Mouse (Mus musculus): ENCODE results near the gene Tgif2. TPM values are rescaled to one million over a fixed set of nuclear protein-coding genes. Genes with fewer than 3 reads are reported as not detected.
"Not testable (repeated sequence)": the region's sequence is repeated elsewhere in the genome, so short reads cannot be mapped to it uniquely, and the experiment has no call there.

Gene Tgif2
- polyA plus RNA-seq, 1 experiment from 2014 or later: 33.3 TPM

DNA sequence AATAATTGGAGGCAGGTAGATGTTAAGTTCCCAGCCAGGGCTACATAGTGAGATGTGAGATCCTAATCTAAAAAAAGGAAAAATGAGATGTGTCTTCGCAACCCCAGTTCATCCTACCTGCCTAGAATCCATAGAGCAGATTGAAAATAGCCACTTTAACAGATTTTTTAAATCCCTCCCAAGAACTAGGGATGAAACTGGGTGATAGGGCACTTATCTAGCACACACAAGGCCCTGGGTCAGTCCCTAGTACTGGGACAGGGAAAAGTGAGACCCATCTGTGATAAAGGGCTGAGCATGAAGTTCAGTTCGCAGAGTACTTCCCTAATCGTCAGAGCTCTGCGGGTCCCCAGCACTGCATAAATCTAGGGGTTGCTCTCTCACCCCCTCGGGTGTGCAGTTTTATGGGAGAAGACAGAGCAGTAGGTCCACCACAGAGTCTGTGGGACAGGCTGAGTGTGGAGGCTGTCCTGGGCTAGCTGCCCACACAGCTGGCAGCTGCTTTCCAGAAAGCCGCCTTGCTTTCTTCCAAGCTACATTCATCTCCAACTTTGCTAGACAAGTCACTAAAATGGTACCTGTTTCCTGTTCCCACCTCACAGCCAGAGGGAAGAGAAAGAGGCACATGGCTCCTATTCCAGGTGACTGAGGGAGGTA is 8.8 kb downstream of the Tgif2 start:
- Histone ChIP-seq H3K27ac (ENCODE audit: low read depth, low read length) (no peak overlapping the region), H3K4me2 (no peak overlapping the region), H3K9me3 (ENCODE audit: control insufficient read depth, low read length) (no peaks in the 10 kb centered on the region), H3K27me3 (replicated peaks; ENCODE audit: control insufficient read depth, insufficient read depth, low read length) (no peaks in the 10 kb centered on the region), H3K4me3 (ENCODE audit: low read depth, low read length) (no peak overlapping the region), H3K36me3 (ENCODE audit: control insufficient read depth, insufficient read depth, low read length) (peaks cover 51% of the 10 kb centered on the region), H3K9ac (ENCODE audit: low read depth, low read length) (no peak overlapping the region), H3K4me1 (replicated peaks; ENCODE audit: control insufficient read depth, insufficient read depth, low read length) (peaks cover 9% of the 10 kb centered on the region)
- WGBS: 75% methylated on average over 6 of the region's 6 CpGs
- DNase-seq (ENCODE audit: low spot score): no peak
- ATAC-seq (replicated peaks; ENCODE audit: low FRiP score): no peak

DNA sequence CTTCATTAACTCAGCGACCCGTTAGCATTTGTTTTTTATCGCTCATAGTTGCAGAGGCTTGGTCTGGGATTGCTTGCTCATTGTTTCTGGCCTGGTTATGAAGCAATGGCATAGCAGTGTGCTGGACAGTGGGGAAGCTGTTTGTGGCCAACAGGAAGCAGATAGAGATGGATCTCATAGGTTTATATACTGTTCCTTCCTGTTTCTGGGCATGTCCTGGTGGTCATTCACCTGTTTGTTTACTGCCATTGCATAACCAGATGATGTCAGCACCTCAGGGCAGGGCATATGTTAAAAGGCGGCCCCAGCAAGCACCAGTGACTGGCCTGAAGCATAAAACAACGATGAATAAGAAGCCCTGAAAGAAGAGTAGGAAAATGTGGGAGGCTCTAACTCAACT is 10.7 kb downstream of the Tgif2 start:
- peaks cover 4% of the 10 kb centered on the region; the same call in 1 of the 2 replicates for H3K4me1 ChIP-seq (replicated peaks; ENCODE audit: control insufficient read depth, insufficient read depth, low read length)
- H3K4me2 ChIP-seq: no peak overlapping the region
- no peak for DNase-seq (ENCODE audit: low spot score)
- no peak overlapping the region for H3K4me3 ChIP-seq (ENCODE audit: low read depth, low read length)
- no peaks in the 10 kb centered on the region for H3K27me3 ChIP-seq (replicated peaks; ENCODE audit: control insufficient read depth, insufficient read depth, low read length)
- no peaks in the 10 kb centered on the region for H3K9me3 ChIP-seq (ENCODE audit: control insufficient read depth, low read length)
- no peak for ATAC-seq (replicated peaks; ENCODE audit: low FRiP score)
- WGBS: 85% methylated on average over 5 of the region's 5 CpGs
- H3K27ac ChIP-seq (ENCODE audit: low read depth, low read length): no peak overlapping the region
- peaks cover 42% of the 10 kb centered on the region for H3K36me3 ChIP-seq (ENCODE audit: control insufficient read depth, insufficient read depth, low read length)
- no peak overlapping the region for H3K9ac ChIP-seq (ENCODE audit: low read depth, low read length)

DNA sequence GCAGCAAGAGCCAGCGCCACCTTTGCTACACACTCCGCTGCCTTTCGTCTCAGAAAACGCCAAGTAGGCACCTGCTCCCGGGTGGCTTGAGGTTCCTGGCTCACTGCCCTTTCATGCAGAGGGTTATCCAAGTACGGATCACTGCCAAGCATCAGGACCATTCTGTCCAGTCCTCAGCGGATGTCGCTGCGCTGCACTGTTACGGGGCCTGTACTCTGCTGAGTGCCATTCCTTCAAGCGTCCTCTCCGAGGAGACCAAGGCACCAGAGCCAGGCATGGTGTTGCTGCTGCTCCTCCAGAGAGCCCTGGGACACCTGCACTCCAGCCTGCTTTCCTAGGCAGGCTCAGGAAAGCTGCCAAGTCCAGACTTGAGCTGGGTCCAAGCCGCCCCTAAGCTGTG is 13.8 kb downstream of the Tgif2 start:
- ATAC-seq (replicated peaks; ENCODE audit: low FRiP score): 0 out of 2 replicates have a peak, but pooled peaks have one; percentile 11
- H3K36me3 ChIP-seq (ENCODE audit: control insufficient read depth, insufficient read depth, low read length): peaks cover 33% of the 10 kb centered on the region
- not testable (repeated sequence) for H3K4me3 ChIP-seq (ENCODE audit: low read depth, low read length); H3K4me2 ChIP-seq; H3K9ac ChIP-seq (ENCODE audit: low read depth, low read length); H3K27ac ChIP-seq (ENCODE audit: low read depth, low read length); H3K4me1 ChIP-seq (replicated peaks; ENCODE audit: control insufficient read depth, insufficient read depth, low read length); H3K27me3 ChIP-seq (replicated peaks; ENCODE audit: control insufficient read depth, insufficient read depth, low read length); DNase-seq (ENCODE audit: low spot score); H3K9me3 ChIP-seq (ENCODE audit: control insufficient read depth, low read length)
- WGBS: 95% methylated on average over 8 of the region's 13 CpGs

DNA sequence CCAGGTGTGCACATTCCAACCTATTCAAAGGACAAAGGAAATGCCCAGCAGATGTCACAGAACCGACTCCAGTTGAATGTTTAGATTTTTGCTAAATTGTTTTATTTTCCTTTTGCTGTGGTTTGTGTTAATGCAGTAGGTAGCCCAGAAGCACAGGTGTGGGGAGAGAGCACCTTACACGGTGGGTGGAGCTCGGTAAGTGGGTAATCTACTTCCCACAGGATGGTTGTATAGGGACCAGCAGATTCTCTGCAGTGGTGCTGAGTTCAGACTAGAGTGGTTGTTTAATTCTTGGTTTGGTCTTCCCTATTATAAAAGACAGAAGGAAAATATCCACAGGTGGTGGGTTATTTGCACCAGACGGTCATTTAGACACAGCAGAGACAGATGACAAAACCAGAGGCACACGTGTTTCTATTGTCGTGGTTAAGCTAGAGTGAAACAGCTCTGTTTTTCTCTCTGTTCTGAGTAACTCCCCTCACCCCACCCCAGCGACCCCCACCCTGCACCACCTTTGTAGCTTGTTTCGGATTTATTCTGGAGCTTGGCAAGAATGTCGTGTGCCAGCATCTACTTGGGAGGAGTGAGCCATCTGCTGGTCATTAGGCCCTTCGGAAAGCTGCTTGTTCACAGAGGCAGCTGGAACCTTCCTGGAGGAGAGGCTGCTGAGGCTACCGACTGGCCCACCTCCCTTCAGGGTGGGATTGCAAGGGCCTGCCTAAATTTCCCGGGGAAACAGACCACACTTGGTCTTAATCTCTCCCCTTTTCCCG is 14.4 kb downstream of the Tgif2 start:
- 68% methylated on average over 13 of the region's 13 CpGs for WGBS
- H3K9me3 ChIP-seq (ENCODE audit: control insufficient read depth, low read length); H3K9ac ChIP-seq (ENCODE audit: low read depth, low read length); H3K4me1 ChIP-seq (replicated peaks; ENCODE audit: control insufficient read depth, insufficient read depth, low read length); H3K27me3 ChIP-seq (replicated peaks; ENCODE audit: control insufficient read depth, insufficient read depth, low read length); ATAC-seq (replicated peaks; ENCODE audit: low FRiP score); DNase-seq (ENCODE audit: low spot score); H3K4me2 ChIP-seq; H3K4me3 ChIP-seq (ENCODE audit: low read depth, low read length); H3K27ac ChIP-seq (ENCODE audit: low read depth, low read length): not testable (repeated sequence)
- H3K36me3 ChIP-seq (ENCODE audit: control insufficient read depth, insufficient read depth, low read length): peaks cover 29% of the 10 kb centered on the region

DNA sequence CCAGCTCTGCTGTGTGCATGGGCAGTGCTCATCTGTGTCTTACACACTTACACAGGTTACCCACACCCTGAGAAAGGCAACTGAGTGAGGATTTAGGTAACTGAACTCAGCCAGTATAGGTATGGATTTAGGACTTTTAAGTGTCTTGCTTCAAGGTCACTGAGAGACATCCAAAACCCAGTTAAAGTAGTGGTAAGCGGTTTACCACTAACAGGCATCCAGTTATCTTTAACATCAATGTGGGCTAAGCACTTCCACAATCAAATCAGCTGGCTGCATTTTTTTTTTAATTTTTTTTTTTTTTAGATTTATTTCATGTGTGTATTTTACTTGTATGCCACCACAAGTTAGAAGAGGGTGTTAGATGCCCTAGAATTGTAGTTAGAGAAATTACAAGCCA is 16.5 kb downstream of the Tgif2 start:
- Histone ChIP-seq H3K36me3 (ENCODE audit: control insufficient read depth, insufficient read depth, low read length) (peaks cover 18% of the 10 kb centered on the region; the same call in 1 of the 2 replicates), H3K4me1 (replicated peaks; ENCODE audit: control insufficient read depth, insufficient read depth, low read length) (no peaks in the 10 kb centered on the region), H3K9me3 (ENCODE audit: control insufficient read depth, low read length) (no peaks in the 10 kb centered on the region), H3K27ac (ENCODE audit: low read depth, low read length) (no peak overlapping the region), H3K4me2 (no peak overlapping the region), H3K9ac (ENCODE audit: low read depth, low read length) (no peak overlapping the region), H3K4me3 (ENCODE audit: low read depth, low read length) (no peak overlapping the region), H3K27me3 (replicated peaks; ENCODE audit: control insufficient read depth, insufficient read depth, low read length) (no peaks in the 10 kb centered on the region)
- ATAC-seq (replicated peaks; ENCODE audit: low FRiP score): no peak
- DNase-seq (ENCODE audit: low spot score): no peak
- 87% methylated on average over 1 of the region's 1 CpGs for WGBS

DNA sequence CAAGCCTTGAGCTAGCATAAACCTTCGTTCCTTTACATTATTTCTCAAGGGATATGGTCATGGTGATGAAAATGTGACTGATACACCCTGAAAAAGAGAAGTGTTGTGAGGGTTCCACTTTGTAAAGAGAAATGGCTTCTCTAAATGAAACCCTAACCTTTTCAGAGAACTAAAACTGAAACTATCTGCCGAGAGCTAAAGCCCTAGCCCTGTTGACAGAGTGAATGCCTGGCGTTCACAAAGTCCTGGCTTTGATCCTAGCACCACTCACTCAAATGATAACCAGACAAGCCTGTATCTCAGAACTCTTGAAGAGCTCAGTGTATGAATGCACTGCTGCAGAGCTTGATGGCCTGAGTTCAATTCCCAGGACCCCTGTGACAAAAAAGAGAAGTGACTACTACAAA is 17.6 kb downstream of the Tgif2 start:
- Histone ChIP-seq H3K4me3 (ENCODE audit: low read depth, low read length) (no peak overlapping the region), H3K4me2 (no peak overlapping the region), H3K27ac (ENCODE audit: low read depth, low read length) (no peak overlapping the region), H3K27me3 (replicated peaks; ENCODE audit: control insufficient read depth, insufficient read depth, low read length) (no peaks in the 10 kb centered on the region), H3K9ac (ENCODE audit: low read depth, low read length) (no peak overlapping the region), H3K4me1 (replicated peaks; ENCODE audit: control insufficient read depth, insufficient read depth, low read length) (peaks cover 3% of the 10 kb centered on the region; the same call in 1 of the 2 replicates), H3K36me3 (ENCODE audit: control insufficient read depth, insufficient read depth, low read length) (peaks cover 9% of the 10 kb centered on the region; the same call in 1 of the 2 replicates), H3K9me3 (ENCODE audit: control insufficient read depth, low read length) (no peaks in the 10 kb centered on the region)
- ATAC-seq (replicated peaks; ENCODE audit: low FRiP score): no peak
- WGBS: 70% methylated on average over 3 of the region's 3 CpGs
- DNase-seq (ENCODE audit: low spot score): no peak

DNA sequence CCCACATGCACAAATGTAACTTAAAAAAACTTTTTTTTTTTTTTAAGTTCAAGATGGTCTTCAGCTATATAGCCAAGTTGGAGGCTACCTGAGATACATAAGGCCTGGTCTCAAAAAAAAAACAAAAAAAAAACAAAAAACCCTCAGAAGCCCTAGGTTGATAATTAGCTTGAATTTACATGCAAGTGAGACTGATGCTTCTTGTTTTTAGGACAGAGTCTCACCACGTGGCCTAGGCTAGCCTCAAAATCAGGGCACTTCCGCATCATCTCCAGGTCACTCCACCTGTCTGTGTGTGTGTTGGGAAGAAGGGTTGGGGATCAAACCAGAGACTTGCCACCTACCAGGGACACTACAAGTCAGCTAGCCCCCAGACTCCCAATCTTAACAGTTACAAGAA is 18.0 kb downstream of the Tgif2 start, which contains the start of gene 4930518I15Rik:
Gene 4930518I15Rik, minus strand, starts transcription at position 112 of the 400 bp plus-strand sequence.
- DNase-seq (ENCODE audit: low spot score) (no peak), ATAC-seq (replicated peaks; ENCODE audit: low FRiP score) (no peak)
- no peak within 1 kb of the TSS for H3K4me2 ChIP-seq
- no peak within 1 kb of the TSS for H3K27ac ChIP-seq (ENCODE audit: low read depth, low read length)
- H3K9ac ChIP-seq (ENCODE audit: low read depth, low read length): no peak within 1 kb of the TSS
- H3K36me3 ChIP-seq (ENCODE audit: control insufficient read depth, insufficient read depth, low read length): peaks cover 7% of the 10 kb centered on the region; the same call in 1 of the 2 replicates
- H3K4me3 ChIP-seq (ENCODE audit: low read depth, low read length): no peak within 1 kb of the TSS
- WGBS: 87% methylated on average over 2 of the region's 2 CpGs
- H3K4me1 ChIP-seq (replicated peaks; ENCODE audit: control insufficient read depth, insufficient read depth, low read length): peaks cover 3% of the 10 kb centered on the region; the same call in 1 of the 2 replicates
- H3K9me3 ChIP-seq (ENCODE audit: control insufficient read depth, low read length): no peaks in the 10 kb centered on the region
- H3K27me3 ChIP-seq (replicated peaks; ENCODE audit: control insufficient read depth, insufficient read depth, low read length): no peaks in the 10 kb centered on the region

DNA sequence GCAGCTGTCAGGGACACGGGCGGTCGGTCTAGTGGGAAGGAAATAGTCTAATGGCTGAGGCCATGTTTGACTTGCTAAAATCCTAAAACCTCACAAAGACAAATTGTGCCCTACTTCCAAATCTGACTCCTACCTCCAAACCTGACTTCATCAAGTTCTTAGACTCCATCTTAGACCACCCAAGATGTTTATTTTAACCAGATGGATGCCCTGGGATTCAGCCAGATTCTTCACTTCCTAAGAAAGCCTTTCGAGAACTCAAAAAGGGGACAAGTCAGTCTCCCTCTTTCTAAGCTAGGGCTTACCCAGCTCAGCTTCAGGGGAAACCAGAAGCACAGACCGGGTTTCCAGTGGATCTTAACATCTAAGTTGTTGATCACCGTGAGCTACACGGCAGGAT is 18.9 kb downstream of the Tgif2 start:
- ATAC-seq (replicated peaks; ENCODE audit: low FRiP score): no peak
- no peaks in the 10 kb centered on the region for H3K9me3 ChIP-seq (ENCODE audit: control insufficient read depth, low read length)
- DNase-seq (ENCODE audit: low spot score): no peak
- H3K9ac ChIP-seq (ENCODE audit: low read depth, low read length): no peak overlapping the region
- H3K4me2 ChIP-seq: no peak overlapping the region
- H3K27me3 ChIP-seq (replicated peaks; ENCODE audit: control insufficient read depth, insufficient read depth, low read length): no peaks in the 10 kb centered on the region
- peaks cover 3% of the 10 kb centered on the region; the same call in 1 of the 2 replicates for H3K4me1 ChIP-seq (replicated peaks; ENCODE audit: control insufficient read depth, insufficient read depth, low read length)
- 82% methylated on average over 7 of the region's 7 CpGs for WGBS
- peaks cover 5% of the 10 kb centered on the region; the same call in 1 of the 2 replicates for H3K36me3 ChIP-seq (ENCODE audit: control insufficient read depth, insufficient read depth, low read length)
- no peak overlapping the region for H3K27ac ChIP-seq (ENCODE audit: low read depth, low read length)
- H3K4me3 ChIP-seq (ENCODE audit: low read depth, low read length): no peak overlapping the region

All from liver, embryonic 11.5 days (tissue).